Mouse (Mus musculus) megakaryocyte progenitor cell, adult 5-6 weeks (primary cell): ENCODE data around the gene Gzf1. TPM values are rescaled to one million over a fixed set of nuclear protein-coding genes. Genes with fewer than 3 reads are reported as not detected.
A peak's percentile ranks its signal among the peaks of the same experiment; 100 is the strongest.

Experiments
- ATAC-seq: replicated peaks from 2 replicates; pipeline ENCODE4 v1.8.0; 2016; ENCODE audit warnings: mild to moderate bottlenecking, moderate TSS enrichment, inconsistent platforms; ENCODE audit not compliant: poor library complexity
- total RNA-seq, 2 experiments: library from RNA; stranded (forward) in 1 of 2; stranded (reverse) in 1 of 2; fragments of 157-497, 149-512 nt in 1 of 2; fragments of 200-1000 nt in 1 of 2; gene quantifications; 2 replicates each; pipeline versions ENCODE4 v1.2.3 to v1.2.4; 2015 to 2017

The Gzf1 gene
- total RNA-seq, 2 experiments from 2014 or later, result 16.1 to 18.7 TPM

- peak; percentile 50 for ATAC-seq
These were observed 17.7 kb downstream of the Gzf1 start for GRCm38 (mm10) chr2:148698571-148698970.

GRCm38 (mm10) chr2:148706409-148707201 lies 25.8 kb downstream of the Gzf1 start:
- peak; percentile 89 for ATAC-seq

DNA sequence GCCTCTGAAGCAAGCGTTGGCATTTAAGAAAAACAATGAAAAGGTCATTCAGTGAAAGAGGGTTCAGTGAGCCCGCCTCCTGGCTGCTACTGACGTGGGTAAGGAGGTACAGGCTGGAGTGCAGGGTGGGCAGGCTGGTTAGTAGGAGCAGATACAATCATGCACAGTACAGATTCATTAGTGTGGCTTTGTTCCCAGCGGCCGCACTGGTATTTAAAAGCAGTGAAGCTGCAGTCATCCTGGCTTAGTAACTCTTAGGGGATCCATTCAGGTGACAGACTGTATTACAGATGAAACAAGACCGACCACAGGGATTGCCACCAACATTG lies 26.3 kb downstream of the Gzf1 start:
- ATAC-seq, result no peak

DNA sequence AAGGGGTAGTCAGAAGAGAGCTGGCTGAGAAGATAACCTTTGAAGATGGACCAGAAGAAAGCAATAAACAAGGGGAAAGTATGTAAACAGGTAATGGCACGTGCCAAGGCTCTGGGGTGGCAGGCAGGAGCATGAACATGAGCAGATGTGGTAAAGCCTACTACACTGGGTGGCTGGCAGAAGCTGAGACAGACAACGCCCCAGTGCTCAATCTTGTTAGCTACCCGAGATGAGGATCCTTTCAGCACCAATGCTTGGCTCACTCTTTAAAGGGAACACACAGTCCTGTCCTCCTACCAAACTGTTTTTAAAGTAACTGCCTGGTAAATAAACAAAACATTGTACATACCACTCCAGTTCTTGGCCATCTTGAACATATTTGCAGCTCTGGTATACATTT lies 31.5 kb downstream of the Gzf1 start:
- ATAC-seq, result no peak

- ATAC-seq, result no peak
These were observed 36.2 kb downstream of the Gzf1 start for GRCm38 (mm10) chr2:148717072-148717471.

DNA sequence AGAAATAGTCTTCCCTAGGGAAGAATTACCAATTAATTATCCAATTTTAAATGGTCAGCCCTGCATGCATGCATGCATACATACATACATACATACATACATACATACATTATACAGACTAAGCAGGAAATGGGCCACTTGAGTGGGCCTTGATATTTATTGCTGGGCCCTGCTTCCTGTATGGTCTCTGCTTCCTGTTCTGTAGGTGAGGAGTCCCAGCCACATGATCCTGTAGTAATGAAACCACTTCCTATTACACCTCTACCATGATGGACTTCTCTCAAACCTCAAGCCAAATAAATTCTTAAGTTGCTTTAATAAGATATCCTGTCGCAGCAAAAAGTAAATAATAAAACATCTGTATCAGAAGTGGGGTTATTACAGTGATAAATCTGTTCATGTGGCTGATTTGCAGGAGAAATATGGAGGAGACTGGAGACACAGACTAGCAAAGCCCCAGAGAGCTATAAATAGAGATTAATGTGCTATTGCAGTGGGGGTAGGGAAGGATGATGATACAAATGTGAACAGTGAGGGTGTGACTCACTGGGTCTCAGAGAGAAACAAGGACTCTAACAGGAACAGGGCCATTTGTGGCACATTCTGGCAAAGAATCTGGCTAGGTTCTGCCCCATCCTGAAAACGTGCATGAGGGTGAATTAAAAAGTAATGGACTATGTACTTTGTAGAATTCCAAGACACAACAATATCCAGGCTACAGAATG lies 38.6 kb downstream of the Gzf1 start:
- peak; percentile 63 for ATAC-seq

DNA sequence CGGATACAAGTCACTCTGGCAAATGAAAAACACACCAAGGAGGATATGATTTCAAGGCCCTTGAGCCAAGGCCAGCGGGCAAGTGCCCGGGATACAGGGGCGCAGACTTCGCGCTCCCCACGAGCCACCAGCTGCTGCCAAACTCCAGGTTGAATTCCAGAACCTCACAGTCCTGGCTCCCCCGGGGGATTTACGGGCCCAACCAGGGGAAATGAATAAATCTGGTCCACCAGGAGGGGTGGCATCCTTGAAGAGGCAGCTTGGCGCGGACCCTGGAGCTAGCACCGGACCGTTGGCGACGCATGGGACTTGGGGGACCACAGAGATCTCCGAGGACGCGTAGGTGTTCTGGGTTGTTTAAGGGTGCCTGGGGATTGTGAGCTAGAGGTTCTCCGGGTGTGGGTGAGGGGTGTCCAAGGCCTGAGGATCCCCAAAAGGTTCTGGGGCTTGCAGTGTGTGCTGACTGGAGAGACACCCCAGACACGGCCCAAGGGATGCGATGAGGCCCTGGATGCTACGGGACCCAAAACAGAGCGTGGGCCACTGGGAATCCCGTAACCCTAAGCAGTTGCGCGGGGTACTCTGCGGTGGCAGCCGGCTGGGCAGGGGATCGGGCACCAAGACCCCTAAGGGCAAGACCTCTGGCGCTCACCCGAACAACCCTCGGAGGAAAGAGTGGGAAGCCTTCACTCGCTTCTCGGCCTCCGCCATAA lies 50.9 kb downstream of the Gzf1 start:
- peak; percentile 33 for ATAC-seq

DNA sequence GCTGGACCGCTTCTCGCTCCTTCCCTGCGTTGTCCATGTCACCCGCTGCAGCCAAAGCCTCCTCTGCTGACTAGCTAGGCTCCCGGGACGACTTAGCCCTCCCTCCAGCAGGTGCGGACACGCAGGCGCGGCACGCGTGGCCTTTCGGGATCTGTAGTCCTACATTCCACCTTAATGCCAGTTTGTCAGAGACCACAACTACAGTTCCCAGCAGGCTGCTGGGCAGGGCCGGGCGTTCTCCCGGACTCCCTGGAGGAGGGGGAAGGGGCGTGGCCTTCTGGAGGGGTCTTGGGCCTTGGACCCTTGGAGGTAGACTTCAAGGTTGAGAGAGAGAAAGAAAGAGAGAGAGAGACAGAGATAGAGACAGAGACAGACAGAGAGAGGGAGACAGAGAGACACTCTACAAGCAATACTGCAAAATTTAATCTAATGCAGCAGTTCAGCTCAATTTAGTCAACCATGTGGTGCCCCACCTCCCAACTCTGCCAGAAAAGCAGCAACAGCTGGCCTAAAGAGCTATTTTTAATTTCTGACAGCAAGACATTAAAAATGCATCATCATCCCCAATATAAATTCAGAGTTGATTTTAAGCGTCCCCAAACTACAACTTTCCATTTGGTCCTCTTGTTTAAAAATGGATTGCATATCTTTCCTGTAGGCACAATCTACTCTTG lies 51.6 kb downstream of the Gzf1 start, which contains the start of gene Napb:
TSS of gene Napb (minus strand) at position 141 of the 674 bp plus-strand sequence.
- peak; percentile 98 for ATAC-seq

Other genes starting within 250 kb of the Gzf1 start
- gene Cd93, start 237.5 kb upstream of the Gzf1 start, total RNA-seq (2015), result 102 and 116 TPM in 2 replicates
- 126 and 132 TPM in 2 replicates for gene Cd93, start 237.5 kb upstream of the Gzf1 start, total RNA-seq (2017)
- 109 and 113 TPM in 2 replicates for gene Nxt1, start 8.4 kb upstream of the Gzf1 start, total RNA-seq (2015)
- gene Nxt1, start 8.4 kb upstream of the Gzf1 start, total RNA-seq (2017), result 48.6 and 50.6 TPM in 2 replicates
- gene Napb, start 51.4 kb downstream of the Gzf1 start, total RNA-seq (2015), result 0.64 and 0.81 TPM in 2 replicates
- gene Napb, start 51.4 kb downstream of the Gzf1 start, total RNA-seq (2017), result 0.37 and 0.84 TPM in 2 replicates
- not detected in 2 replicates for gene Cstl1, start 69.3 kb downstream of the Gzf1 start, total RNA-seq (2015)
- gene Cstl1, start 69.3 kb downstream of the Gzf1 start, total RNA-seq (2017), result not detected in 2 replicates
- gene Cst11, start 90.5 kb downstream of the Gzf1 start, total RNA-seq (2015), result not detected in 2 replicates
- gene Cst11, start 90.5 kb downstream of the Gzf1 start, total RNA-seq (2017), result not detected in 2 replicates
- not detected in 2 replicates for gene 8030411F24Rik, start 101.0 kb downstream of the Gzf1 start, total RNA-seq (2015)
- not detected in 2 replicates for gene 8030411F24Rik, start 101.0 kb downstream of the Gzf1 start, total RNA-seq (2017)
- not detected in 2 replicates for gene Cst12, start 108.3 kb downstream of the Gzf1 start, total RNA-seq (2015)
- gene Cst12, start 108.3 kb downstream of the Gzf1 start, total RNA-seq (2017), result not detected in 2 replicates
- gene Cst8, start 117.8 kb downstream of the Gzf1 start, total RNA-seq (2015), result not detected in 2 replicates
- not detected in 2 replicates for gene Cst8, start 117.8 kb downstream of the Gzf1 start, total RNA-seq (2017)
- not detected in 2 replicates for gene Cst13, start 139.1 kb downstream of the Gzf1 start, total RNA-seq (2015)
- not detected in 2 replicates for gene Cst13, start 139.1 kb downstream of the Gzf1 start, total RNA-seq (2017)
- gene Cst9, start 154.1 kb downstream of the Gzf1 start, total RNA-seq (2015), result not detected in 2 replicates
- gene Cst9, start 154.1 kb downstream of the Gzf1 start, total RNA-seq (2017), result not detected in 2 replicates
- gene 9230104L09Rik, start 184.0 kb downstream of the Gzf1 start, total RNA-seq (2015), result not detected in 2 replicates
- not detected in 2 replicates for gene 9230104L09Rik, start 184.0 kb downstream of the Gzf1 start, total RNA-seq (2017)
- gene Cst3, start 194.7 kb downstream of the Gzf1 start, total RNA-seq (2015), result 423 and 485 TPM in 2 replicates
- 377 and 496 TPM in 2 replicates for gene Cst3, start 194.7 kb downstream of the Gzf1 start, total RNA-seq (2017)